Mouse (Mus musculus) cerebellum, adult 2 months (tissue): Measurements from ENCODE around the gene Zbtb20.

Source experiments
- CTCF ChIP-seq: fragments of 200-500 bp; IDR thresholded peaks from 2 replicates; pipeline ENCODE4 v1.5.1; 2011; ENCODE audit warnings: low read depth, mild to moderate bottlenecking, control low read depth, low read length, moderate library complexity, borderline replicate concordance; ENCODE audit not compliant: insufficient read depth
- POLR2A ChIP-seq: fragments of 200-500 bp; IDR thresholded peaks from 2 replicates; pipeline ENCODE4 v1.6.1; 2011; ENCODE audit warnings: low read length, control low read depth, borderline replicate concordance; ENCODE audit not compliant: insufficient read depth

DNA sequence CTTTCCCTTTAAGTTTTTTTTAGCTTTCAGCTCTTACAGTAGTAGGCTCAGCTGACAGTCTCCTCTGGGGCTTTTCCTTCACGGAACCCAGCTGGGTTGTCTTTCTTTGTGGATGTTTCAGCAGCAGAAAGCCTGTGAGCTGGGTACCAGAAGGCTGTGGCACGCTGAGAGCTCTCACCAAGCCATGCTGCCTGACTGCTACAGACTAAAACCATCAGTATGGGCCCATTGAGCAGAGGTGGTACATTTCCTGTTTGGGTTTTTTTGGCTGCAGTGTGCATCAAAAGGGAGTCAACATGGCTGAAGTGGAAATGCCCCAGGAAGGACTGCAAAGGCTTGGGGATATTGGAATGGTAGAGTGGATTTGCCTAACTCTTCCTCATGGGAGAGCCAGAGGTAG, 724.0 kb downstream of the Zbtb20 start:
- TF ChIP-seq POLR2A (no peak), CTCF (no peak)
